Mouse (Mus musculus) bone marrow macrophage, adult 2 months (primary cell): ENCODE data around the gene Ypel1.

ENCODE experiments used
- CTCF ChIP-seq: IDR thresholded peaks from 2 replicates; pipeline ENCODE4 v1.5.1; 2012; ENCODE audit warnings: low read depth, mild to moderate bottlenecking, low read length, moderate library complexity
- POLR2A ChIP-seq: IDR thresholded peaks from 2 replicates; pipeline ENCODE4 v1.6.1; 2012; ENCODE audit warnings: mild to moderate bottlenecking, low read depth, low read length, borderline replicate concordance

- TF ChIP-seq POLR2A (no peak), CTCF (no peak)
Measured at GRCm38 (mm10) chr16:17070716-17071115, 1.2 kb downstream of the Ypel1 start.
